Mouse (Mus musculus) C2C12 (cell line): ENCODE data around the gene Als2cr12.

Source experiments
- CEBPB ChIP-seq: IDR thresholded peaks from one replicate; pipeline ENCODE4 v1.6.1; 2011; ENCODE audit warnings: low read depth, mild to moderate bottlenecking, control low read depth, moderate library complexity
- CTCF ChIP-seq: IDR thresholded peaks from one replicate; pipeline ENCODE4 v1.5.1; 2011; ENCODE audit not compliant: control insufficient read depth, insufficient read depth, insufficient read length
- FOSL1 ChIP-seq: IDR thresholded peaks from one replicate; pipeline ENCODE4 v1.8.0; 2011; ENCODE audit warnings: mild to moderate bottlenecking, low read length; ENCODE audit not compliant: poor library complexity, insufficient read depth, severe bottlenecking
- MAX ChIP-seq: IDR thresholded peaks from one replicate; pipeline ENCODE4 v1.6.1; 2011; ENCODE audit warnings: mild to moderate bottlenecking, control low read depth
- MYOD1 ChIP-seq: IDR thresholded peaks from one replicate; pipeline ENCODE4 v1.6.1; 2011; ENCODE audit warnings: low read depth; ENCODE audit not compliant: control insufficient read depth, insufficient read length
- MYOG ChIP-seq: IDR thresholded peaks from one replicate; pipeline ENCODE4 v1.6.1; 2011; ENCODE audit not compliant: control insufficient read depth, insufficient read length; ENCODE audit errors: extremely low read depth
- USF1 ChIP-seq: IDR thresholded peaks from one replicate; pipeline ENCODE4 v1.6.1; 2011; ENCODE audit warnings: low read depth, mild to moderate bottlenecking, control low read depth, moderate library complexity

DNA sequence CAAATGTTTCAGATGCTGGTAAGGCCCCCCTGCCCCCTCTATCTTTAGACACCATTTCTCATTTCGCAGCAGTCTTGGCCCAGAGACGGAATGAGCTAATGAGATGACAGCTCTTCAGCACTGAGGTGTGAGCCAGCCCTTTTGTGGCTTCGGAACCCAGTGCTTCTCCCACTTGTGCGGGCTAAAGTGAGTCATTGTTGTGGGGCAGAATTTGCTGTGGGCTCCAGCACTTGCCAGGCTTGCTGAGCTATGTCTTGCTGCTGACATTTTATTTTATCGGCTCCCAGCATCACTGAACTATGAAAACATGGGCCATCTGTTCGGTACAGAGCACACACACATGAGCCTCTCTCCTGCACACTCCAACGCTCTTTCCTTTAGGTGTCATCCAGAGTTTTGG, 43.7 kb upstream of the Als2cr12 start:
- TF ChIP-seq MAX: no peak
- TF ChIP-seq CTCF: no peak
- no peak for TF ChIP-seq MYOG
- TF ChIP-seq USF1: no peak
- TF ChIP-seq CEBPB: no peak
- TF ChIP-seq MYOD1: no peak
- TF ChIP-seq FOSL1: no peak
